Mouse (Mus musculus) lung, adult 2 months (tissue): ENCODE data around the gene Fbxw8.

Experiments
- CTCF ChIP-seq: fragments of 200-500 bp; IDR thresholded peaks from 2 replicates; pipeline ENCODE4 v1.5.1; 2011; ENCODE audit warnings: mild to moderate bottlenecking, low read length, control low read depth; ENCODE audit not compliant: insufficient read depth
- POLR2A ChIP-seq: fragments of 200-500 bp; IDR thresholded peaks from 2 replicates; pipeline ENCODE4 v1.6.1; 2011; ENCODE audit warnings: low read depth, mild to moderate bottlenecking, control low read depth, low read length, borderline replicate concordance; ENCODE audit errors: extremely low read depth

DNA sequence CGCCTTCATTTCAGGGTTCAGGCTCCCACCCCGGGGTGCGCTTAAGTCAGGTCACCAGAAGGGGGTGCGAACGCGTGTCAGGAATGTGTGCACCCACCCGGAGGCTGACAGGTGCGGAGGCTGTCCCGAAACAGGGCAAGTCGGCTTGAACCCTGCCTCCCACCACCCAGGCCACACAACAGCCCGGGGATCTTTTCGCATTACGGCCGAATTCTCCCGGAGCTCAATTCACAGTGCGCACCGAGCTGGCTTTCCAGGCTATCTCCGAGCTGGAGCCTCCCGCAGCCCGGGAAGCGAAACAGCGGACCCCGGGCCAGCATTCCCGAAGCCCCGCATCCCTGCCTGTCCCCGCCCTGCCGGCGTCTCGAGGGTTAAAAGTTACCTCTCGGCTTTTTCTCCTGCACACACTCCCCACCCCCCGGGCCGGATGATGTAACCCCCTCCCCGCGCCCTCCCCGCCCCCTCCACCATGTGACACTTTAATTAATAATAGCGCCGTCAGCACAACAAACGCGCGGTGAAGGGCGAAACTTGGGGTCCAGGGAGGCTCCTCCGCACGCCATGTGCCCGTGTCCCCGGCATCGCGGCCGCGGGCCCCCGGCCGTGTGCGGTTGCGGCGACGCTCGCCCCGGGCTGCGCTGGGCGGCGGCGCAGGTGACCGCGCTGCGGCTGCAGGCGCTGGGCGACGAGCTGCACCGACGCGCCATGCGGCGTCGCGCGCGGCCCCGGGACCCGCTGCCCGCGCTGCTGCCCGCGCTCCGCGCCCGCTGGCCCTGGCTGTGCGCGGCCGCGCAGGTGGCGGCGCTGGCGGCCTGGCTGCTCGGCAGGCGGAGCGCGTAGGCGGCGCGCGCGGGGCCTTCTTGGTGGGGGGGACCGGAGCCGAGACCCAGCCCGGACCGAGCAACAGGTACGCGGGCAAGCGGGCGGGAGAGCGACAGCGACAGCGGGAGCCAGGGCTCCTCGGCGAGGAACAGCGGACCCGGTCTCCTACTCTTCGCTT lies 14.3 kb upstream of the Fbxw8 start:
- TF ChIP-seq POLR2A, result no peak
- TF ChIP-seq CTCF, result no peak
